Mouse (Mus musculus): Measurements from ENCODE around the gene Tyw3. TPM values are rescaled to one million over a fixed set of nuclear protein-coding genes. Genes with fewer than 3 reads are reported as not detected.

Tyw3 gene
- polyA plus RNA-seq, 1 experiment = 0.13 TPM

DNA sequence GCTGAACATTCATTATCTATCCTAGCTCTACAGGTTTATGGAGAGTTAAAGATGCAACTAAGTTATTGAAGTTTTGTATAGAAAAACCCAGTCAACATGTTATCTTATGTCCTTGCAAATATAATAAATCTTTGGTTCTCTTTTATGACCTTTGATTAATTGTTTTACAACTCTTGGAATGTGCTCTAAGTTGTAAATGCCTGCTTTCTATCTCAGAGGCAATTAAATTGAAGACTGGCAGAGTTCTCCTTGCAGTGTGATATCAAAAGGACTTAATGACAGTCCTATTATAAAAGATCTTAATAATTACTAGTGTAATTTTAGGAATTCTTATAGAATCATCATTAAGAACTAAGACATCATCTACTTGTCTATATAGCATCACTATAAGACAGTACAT is 5.2 kb upstream of the Tyw3 start:
- Histone ChIP-seq H3K9me3 (ENCODE audit: control insufficient read depth, low read length) (no peaks in the 10 kb centered on the region), H3K36me3 (ENCODE audit: control insufficient read depth) (peaks cover 13% of the 10 kb centered on the region), H3K27me3 (ENCODE audit: control insufficient read depth) (no peaks in the 10 kb centered on the region), H3K4me3 (replicated peaks) (no peak overlapping the region), H3K4me1 (ENCODE audit: control insufficient read depth) (peaks cover 7% of the 10 kb centered on the region)
- no peak for TF ChIP-seq GATA1 (IDR thresholded peaks at IDR 0.05; ENCODE audit: low read length)
- TF ChIP-seq TAL1 (IDR thresholded peaks at IDR 0.05; ENCODE audit: low read length) = no peak

DNA sequence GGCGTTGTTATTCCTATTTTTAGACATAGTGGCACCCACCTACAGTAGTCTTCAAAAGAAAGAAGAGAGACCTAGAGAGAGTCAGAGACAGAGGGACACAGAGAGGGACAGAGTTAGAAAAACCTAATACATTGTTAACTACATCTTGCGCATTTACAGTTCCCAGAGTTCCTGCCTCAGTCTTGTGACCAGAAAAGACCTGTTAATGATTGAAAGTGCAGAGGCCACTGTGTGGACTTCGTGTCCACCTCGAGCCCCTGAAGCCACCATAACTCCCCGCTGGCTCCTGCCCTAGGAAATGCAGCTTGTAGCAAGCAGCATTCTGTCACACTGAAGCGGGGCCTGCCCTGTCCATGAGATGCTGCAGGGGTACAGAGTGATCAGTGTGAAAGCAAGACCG is 657 bp upstream of the Tyw3 start:
- Histone ChIP-seq H3K27me3 (ENCODE audit: control insufficient read depth) (no peaks in the 10 kb centered on the region), H3K36me3 (ENCODE audit: control insufficient read depth) (peaks cover 15% of the 10 kb centered on the region), H3K9me3 (ENCODE audit: control insufficient read depth, low read length) (no peaks in the 10 kb centered on the region), H3K4me3 (replicated peaks) (peak overlapping the region; percentile 78), H3K4me1 (ENCODE audit: control insufficient read depth) (peaks cover 17% of the 10 kb centered on the region)
- TF ChIP-seq TAL1 (IDR thresholded peaks at IDR 0.05; ENCODE audit: low read length) (no peak), GATA1 (IDR thresholded peaks at IDR 0.05; ENCODE audit: low read length) (no peak)

DNA sequence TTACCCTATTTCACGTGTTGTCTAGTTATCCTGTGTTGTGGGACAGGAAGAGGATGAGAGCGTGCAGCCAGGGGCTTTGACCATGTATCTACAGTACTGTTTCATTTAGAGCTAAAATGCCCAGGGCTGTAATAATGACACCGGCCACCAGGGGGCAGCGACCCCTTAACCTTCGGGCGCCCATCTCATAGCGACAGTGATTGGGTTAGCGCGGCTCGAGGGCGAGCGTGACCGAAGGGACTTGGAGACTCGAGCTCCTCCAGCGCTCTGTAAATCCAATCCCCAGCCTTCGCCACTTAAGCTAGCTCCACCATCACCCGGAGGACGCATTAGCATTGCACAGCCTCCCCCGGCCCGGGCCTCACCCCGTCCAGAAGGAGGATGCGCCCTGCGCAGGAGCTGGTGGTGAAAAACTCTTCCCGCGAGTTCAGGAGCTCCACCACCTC is 393 bp downstream of the Tyw3 start, which contains the start of gene Cryz:
TSS of gene Cryz (plus strand) at position 224 of the 446 bp plus-strand sequence.
- Histone ChIP-seq H3K27me3 (ENCODE audit: control insufficient read depth) (no peaks in the 10 kb centered on the region), H3K36me3 (ENCODE audit: control insufficient read depth) (peaks cover 25% of the 10 kb centered on the region), H3K4me1 (ENCODE audit: control insufficient read depth) (peaks cover 17% of the 10 kb centered on the region), H3K9me3 (ENCODE audit: control insufficient read depth, low read length) (no peaks in the 10 kb centered on the region), H3K4me3 (replicated peaks) (peak within 1 kb of the TSS; percentile 78)
- TF ChIP-seq GATA1 (IDR thresholded peaks at IDR 0.05; ENCODE audit: low read length) (no peak), TAL1 (IDR thresholded peaks at IDR 0.05; ENCODE audit: low read length) (no peak)

DNA sequence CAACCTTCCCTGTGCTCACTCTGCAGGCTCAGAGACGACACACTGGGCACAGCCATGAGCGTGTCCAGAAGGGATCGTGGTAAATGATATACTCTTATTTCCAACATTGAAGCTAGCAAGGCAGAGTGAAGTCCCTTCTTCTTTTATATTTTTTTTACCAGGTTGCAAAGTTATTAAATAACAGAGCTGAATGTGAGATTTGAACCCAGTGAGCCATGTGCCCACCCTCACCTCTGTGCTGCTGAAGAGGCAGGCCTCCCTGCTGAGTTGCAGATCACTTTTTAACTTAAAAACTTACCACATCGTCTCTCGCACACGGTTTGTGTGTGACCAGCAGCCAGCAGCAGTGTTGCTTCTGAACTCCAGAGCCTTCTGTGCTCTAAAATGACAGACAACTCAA is 2.7 kb downstream of the Tyw3 start:
- Histone ChIP-seq H3K27me3 (ENCODE audit: control insufficient read depth) (no peaks in the 10 kb centered on the region), H3K4me1 (ENCODE audit: control insufficient read depth) (peaks cover 17% of the 10 kb centered on the region), H3K9me3 (ENCODE audit: control insufficient read depth, low read length) (no peaks in the 10 kb centered on the region), H3K4me3 (replicated peaks) (no peak overlapping the region), H3K36me3 (ENCODE audit: control insufficient read depth) (peaks cover 34% of the 10 kb centered on the region)
- no peak for TF ChIP-seq GATA1 (IDR thresholded peaks at IDR 0.05; ENCODE audit: low read length)
- TF ChIP-seq TAL1 (IDR thresholded peaks at IDR 0.05; ENCODE audit: low read length) = no peak

DNA sequence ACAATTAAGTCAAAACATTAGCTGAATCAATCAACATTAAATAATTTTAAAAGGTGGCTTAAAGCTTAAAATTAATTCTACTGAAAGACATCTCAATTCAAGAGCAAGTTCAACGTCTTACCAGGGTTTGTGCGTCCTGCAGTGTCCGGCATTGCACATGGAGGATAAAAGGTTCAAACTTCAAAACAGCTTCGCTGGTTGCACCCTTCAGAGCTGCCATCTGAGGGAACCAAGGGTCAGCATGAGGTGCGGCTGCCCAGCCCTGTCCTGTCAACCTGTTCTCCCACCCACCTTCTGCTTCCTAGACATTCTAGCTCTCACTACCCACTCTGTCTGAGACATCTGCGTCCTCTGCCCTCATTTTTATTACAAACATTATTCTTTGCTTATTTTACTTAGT is 3.3 kb downstream of the Tyw3 start:
- TF ChIP-seq GATA1 (IDR thresholded peaks at IDR 0.05; ENCODE audit: low read length) = no peak
- TF ChIP-seq TAL1 (IDR thresholded peaks at IDR 0.05; ENCODE audit: low read length) = no peak
- peaks cover 17% of the 10 kb centered on the region for H3K4me1 ChIP-seq (ENCODE audit: control insufficient read depth)
- no peaks in the 10 kb centered on the region for H3K27me3 ChIP-seq (ENCODE audit: control insufficient read depth)
- H3K9me3 ChIP-seq (ENCODE audit: control insufficient read depth, low read length) = no peaks in the 10 kb centered on the region
- peaks cover 34% of the 10 kb centered on the region for H3K36me3 ChIP-seq (ENCODE audit: control insufficient read depth)
- no peak overlapping the region for H3K4me3 ChIP-seq (replicated peaks)

DNA sequence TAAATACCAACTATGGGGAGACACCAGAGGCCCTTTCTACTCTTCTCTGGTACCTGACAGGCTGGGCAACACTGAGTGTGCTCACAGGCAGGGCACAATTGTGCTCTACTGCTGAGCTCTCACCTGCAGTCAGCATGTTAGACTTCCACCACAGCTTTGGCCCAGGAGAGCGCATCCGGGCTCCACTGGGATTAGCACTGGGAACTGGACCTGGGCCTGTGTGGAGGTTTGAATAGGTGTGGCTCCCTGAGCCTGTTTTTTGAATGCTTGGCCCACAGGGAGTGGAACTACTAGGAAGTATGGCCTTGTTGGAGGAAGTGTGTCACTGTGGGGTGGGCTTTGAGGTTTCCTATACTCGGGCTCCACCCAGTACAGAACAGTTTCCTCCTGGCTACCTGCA is 5.3 kb downstream of the Tyw3 start:
- Histone ChIP-seq H3K27me3 (ENCODE audit: control insufficient read depth) (no peaks in the 10 kb centered on the region), H3K36me3 (ENCODE audit: control insufficient read depth) (peaks cover 36% of the 10 kb centered on the region)

DNA sequence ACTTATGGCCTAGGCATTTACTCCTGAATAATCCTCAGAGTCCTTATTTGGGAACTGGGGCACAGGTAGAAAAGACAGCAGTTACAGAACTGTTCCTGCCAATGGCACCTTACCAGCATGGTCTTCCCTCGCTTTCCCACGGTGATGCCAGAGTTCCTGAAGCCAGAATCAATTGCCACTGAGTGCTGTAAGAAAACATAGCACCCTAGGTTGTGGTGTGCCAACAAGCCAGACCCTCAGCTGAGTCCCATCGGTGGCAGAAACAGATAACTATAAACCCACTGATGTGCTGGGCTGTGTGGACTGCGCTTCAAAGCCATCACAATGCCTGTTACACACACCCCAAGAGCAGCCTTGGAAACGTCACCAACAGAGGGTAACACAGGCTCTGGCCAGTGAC is 5.9 kb downstream of the Tyw3 start:
- H3K27me3 ChIP-seq (ENCODE audit: control insufficient read depth) = no peaks in the 10 kb centered on the region
- H3K9me3 ChIP-seq (ENCODE audit: control insufficient read depth, low read length) = no peaks in the 10 kb centered on the region
- H3K36me3 ChIP-seq (ENCODE audit: control insufficient read depth) = peaks cover 40% of the 10 kb centered on the region
- H3K4me3 ChIP-seq (replicated peaks) = no peak overlapping the region
- TF ChIP-seq GATA1 (IDR thresholded peaks at IDR 0.05; ENCODE audit: low read length) (no peak), TAL1 (IDR thresholded peaks at IDR 0.05; ENCODE audit: low read length) (no peak)
- H3K4me1 ChIP-seq (ENCODE audit: control insufficient read depth) = no peaks in the 10 kb centered on the region

More for the DNA sequence above, 5.3 kb downstream of the Tyw3 start:
- no peaks in the 10 kb centered on the region for H3K9me3 ChIP-seq (ENCODE audit: control insufficient read depth, low read length)
- peaks cover 6% of the 10 kb centered on the region for H3K4me1 ChIP-seq (ENCODE audit: control insufficient read depth)
- H3K4me3 ChIP-seq (replicated peaks) = no peak overlapping the region
- TF ChIP-seq TAL1 (IDR thresholded peaks at IDR 0.05; ENCODE audit: low read length) = no peak
- no peak for TF ChIP-seq GATA1 (IDR thresholded peaks at IDR 0.05; ENCODE audit: low read length)

DNA sequence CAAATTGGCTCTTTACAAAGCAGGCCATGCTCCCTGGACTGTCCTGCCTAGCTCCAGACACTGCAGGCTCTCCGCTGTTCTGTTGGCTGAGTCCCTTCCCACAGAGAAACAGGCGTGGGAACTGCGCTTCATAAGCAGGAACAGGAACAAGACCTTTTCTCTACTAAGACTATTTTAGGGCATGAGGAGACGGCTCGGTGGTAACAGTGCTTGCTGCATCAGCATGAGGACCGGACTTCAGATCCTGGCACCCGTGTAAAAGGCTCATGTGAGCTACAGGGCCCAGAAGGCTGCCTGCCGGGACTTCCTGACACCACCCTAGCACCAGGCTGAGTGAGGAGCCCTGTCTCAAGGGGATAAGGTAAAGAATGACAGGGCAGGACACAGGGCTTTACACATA is 12.6 kb downstream of the Tyw3 start:
- Histone ChIP-seq H3K9me3 (ENCODE audit: control insufficient read depth, low read length) (no peaks in the 10 kb centered on the region), H3K4me1 (ENCODE audit: control insufficient read depth) (no peaks in the 10 kb centered on the region), H3K36me3 (ENCODE audit: control insufficient read depth) (peaks cover 26% of the 10 kb centered on the region), H3K4me3 (replicated peaks) (no peak overlapping the region), H3K27me3 (ENCODE audit: control insufficient read depth) (no peaks in the 10 kb centered on the region)
- TF ChIP-seq TAL1 (IDR thresholded peaks at IDR 0.05; ENCODE audit: low read length) = no peak
- no peak for TF ChIP-seq GATA1 (IDR thresholded peaks at IDR 0.05; ENCODE audit: low read length)

DNA sequence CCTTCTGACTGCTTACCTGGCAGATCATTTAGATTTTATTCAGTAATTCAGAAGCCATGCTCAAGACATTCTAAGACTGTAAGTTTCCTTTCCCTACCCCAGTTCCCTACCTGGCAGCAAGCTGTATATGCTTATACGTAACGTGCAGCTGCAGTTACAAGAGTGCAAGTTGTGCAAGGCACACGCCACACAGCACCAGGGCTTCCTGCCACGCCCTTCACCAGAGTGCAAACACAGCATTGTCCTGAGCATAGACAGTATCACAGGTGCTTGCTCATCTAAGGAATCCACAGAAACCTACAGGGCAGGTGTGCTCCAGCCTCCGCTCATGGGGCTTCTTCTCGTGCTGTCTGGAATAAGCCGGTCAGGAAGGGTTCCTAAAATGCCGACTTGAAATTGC is 19.0 kb downstream of the Tyw3 start:
- Histone ChIP-seq H3K4me3 (replicated peaks) (no peak overlapping the region), H3K4me1 (ENCODE audit: control insufficient read depth) (no peaks in the 10 kb centered on the region), H3K9me3 (ENCODE audit: control insufficient read depth, low read length) (no peaks in the 10 kb centered on the region), H3K36me3 (ENCODE audit: control insufficient read depth) (peaks cover 9% of the 10 kb centered on the region), H3K27me3 (ENCODE audit: control insufficient read depth) (no peaks in the 10 kb centered on the region)
- no peak for TF ChIP-seq GATA1 (IDR thresholded peaks at IDR 0.05; ENCODE audit: low read length)
- TF ChIP-seq TAL1 (IDR thresholded peaks at IDR 0.05; ENCODE audit: low read length) = no peak

DNA sequence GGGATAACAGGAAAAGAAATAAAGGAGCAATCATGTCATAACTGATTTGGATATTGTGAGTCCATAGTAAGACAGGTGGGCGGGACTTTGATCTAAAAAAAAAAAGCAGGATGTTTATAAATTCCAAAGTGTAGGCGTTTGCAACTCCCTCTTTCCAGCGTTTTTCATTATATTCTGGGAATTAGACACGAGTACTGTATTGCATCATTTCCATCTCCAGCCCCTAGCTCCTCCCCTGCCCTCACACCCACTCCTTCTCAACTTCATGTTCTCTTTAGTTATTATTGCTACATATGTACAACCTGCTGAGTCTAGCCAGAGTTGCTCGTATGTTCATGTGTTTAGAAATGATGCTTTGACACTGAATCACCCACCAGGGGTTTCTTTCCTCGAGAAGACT is 23.2 kb downstream of the Tyw3 start:
- H3K36me3 ChIP-seq (ENCODE audit: control insufficient read depth) = peaks cover 2% of the 10 kb centered on the region
- no peaks in the 10 kb centered on the region for H3K4me1 ChIP-seq (ENCODE audit: control insufficient read depth)
- no peaks in the 10 kb centered on the region for H3K9me3 ChIP-seq (ENCODE audit: control insufficient read depth, low read length)
- no peak for TF ChIP-seq GATA1 (IDR thresholded peaks at IDR 0.05; ENCODE audit: low read length)
- no peak for TF ChIP-seq TAL1 (IDR thresholded peaks at IDR 0.05; ENCODE audit: low read length)
- no peak overlapping the region for H3K4me3 ChIP-seq (replicated peaks)
- H3K27me3 ChIP-seq (ENCODE audit: control insufficient read depth) = peaks cover 14% of the 10 kb centered on the region
